Mouse (Mus musculus): ENCODE results near the gene Prkci. TPM values are rescaled to one million over a fixed set of nuclear protein-coding genes. Genes with fewer than 3 reads are reported as not detected.
A peak's percentile ranks its signal among the peaks of the same experiment; 100 is the strongest.

Gene Prkci
- total RNA-seq, 2 experiments from 2014 or later, result 43.2 to 56.1 TPM

DNA sequence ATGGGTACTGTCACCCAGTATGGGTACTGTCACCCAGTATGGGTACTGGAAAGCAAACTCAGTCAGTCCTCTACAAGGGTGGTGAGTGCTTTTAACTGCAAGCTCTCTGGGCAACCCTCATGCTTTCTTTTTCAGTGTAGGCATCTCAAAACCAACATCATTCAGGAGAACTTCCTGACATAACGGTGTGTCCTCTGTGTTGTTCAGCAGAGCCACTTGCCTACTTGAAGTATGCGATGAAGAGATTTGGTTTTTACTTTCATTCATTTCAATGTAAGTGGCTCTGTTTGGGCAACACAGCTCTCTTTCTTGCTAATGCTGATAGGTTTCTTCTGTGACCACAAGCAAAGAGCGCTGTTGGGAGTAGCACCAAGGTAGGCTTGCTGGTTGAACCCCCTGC lies 89.5 kb downstream of the Prkci start:
- DNase-seq, result no peak

DNA sequence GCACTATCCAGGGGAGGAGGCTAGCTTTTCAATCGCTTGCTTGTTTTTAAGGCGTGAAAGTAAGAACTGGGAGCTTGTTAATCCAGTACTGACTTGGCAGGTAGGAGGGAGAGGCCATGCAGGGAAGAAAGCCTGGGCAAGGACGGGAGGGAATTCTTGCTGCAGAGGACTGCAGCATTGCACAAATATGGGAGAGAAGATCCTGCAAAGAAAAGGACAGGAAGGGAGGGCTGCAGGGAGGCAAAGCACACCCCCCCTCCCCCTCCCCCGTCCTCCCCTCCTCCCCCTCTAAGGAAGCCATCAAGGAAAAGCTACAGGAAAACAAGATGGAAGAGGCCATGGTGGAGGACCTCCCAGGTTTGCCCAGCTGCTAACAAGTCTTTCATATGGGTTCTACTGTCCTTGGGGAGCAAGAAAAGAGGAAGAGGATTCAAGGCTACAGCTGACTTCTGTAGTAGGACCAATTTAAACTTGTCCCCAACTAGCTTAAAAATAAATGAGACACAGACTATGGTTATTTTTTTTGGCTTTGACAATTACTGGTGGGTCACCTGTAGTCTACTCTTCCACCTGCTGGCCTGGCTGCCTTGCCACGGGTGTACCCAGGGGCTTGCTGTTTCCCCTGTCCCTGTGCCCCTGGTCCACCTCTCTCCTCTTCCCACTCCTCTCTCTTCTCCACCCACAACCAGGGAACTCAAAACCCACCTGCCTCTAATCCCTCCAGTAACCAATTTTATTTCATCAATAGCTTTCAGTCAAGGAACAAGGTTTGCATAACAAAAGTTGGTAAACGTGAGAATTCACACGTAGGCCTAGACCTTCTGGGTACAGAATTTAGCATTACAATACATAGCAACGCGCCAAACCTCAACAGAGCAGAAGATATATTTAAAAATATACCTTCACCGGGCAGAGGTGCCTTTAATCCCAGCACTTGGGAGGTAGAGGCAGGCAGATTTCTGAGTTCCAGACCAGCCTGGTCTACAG lies 93.5 kb downstream of the Prkci start:
- DNase-seq, result no peak

DNA sequence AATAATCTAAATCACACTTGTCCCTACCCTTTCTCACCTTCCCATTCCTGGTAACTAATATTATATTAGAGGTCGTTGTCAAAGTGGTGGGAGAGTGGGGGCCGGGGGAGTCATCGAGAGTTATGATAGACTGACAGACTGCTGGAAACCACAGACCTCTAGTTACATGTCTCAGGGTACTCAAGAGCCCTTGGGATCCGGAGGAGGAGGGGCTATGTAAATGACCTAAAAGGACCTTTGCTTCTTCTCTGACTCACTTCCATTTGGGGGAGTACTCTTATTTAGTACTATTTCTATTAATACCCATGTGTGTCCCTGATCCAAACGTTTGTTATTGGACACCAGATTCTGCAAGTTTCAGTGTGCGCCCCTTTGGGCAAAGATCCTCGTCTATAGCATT lies 94.4 kb downstream of the Prkci start:
- DNase-seq, result no peak

DNA sequence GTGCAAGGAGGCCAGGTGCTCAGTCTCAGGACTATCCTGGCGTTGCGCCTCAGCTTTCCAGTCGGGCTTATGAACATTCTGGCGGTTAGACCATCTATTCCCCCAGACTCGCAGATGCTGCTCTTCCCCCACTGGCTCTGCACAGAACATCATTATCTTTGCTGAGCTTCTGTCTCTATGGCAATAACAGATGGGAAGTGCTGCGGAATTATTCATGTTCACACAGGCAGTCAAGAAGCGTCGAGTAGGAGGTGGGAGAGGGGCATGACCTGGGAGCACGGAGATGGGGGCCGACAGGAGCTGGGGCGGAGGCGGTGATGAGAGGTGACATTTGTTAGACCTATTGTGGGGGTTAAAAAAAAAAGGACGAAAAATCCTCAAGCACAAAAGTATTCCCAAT lies 97.6 kb downstream of the Prkci start:
- DNase-seq, result no peak

DNA sequence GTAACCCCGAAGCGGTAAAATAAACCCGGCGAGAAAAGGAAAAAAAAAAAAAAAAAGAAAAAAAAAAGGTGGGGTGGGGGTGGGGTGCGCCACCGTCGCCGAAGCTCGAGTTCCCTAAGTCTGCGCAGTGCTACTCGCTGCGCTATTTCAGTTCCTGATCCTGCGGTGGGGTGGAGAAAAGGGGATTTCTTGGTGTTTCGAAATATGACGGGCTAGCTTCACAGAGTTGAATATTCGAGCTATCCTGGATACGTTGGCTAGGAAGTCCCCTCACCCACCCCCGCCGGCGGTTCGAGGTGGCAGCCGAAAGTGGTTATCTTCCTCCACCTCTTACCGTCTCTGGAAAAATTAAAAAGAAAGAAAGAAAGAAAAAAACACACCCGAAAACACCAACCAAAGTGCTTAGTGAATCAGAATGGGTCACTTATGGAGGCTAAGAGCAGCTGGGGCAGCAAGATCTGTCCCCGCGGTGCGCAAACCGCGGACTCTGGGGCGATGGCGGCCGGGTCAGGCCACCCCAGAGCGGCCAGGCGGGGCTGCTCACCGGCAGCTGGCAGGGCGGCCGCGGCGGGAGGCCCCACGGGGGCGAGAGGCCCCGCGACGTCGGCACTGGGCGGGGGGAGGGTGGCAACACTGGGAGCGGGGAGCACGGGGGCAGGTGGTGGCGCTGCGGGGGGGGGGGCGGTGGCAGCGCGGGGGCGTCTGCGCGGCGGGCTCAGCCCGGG lies 98.2 kb downstream of the Prkci start:
- peak; percentile 77 to 87 for DNase-seq

DNA sequence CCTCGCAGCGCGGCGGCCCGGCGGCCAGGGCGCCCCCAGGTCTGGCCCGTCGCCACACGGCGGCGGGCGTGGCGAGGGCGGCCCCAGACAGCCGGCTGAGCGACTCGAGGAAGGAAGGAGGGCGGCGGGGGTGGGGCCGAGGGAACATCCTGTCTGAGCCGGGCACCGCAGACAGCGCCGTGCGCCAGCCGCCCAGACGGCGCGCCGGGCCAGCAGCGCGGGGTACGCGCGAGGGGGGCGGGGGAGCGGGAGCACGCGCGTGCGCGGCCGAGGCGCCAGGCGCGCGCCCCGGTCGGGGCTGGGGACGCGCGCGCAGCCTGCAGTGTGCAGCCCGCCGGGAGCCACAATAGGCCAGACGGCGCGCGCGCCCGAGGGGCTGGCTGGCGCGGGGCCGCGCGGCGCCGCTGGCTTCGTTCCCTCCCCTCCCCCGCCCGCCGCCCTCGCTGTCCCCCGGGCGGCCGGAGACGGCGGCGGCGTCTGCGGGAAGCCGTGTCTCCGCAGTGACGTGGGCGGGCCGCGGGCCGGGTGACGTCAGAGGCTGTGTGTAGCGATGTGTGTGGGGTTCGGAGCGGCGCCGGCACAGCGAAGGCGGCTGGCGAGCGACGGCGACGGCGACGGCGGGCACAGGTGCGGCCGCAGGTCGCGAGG lies 99.1 kb downstream of the Prkci start, which contains the start of gene Skil:
Gene Skil (plus strand): TSS at position 528 of the 648 bp plus-strand sequence.
- peak; percentile 97 to 98 for DNase-seq

DNA sequence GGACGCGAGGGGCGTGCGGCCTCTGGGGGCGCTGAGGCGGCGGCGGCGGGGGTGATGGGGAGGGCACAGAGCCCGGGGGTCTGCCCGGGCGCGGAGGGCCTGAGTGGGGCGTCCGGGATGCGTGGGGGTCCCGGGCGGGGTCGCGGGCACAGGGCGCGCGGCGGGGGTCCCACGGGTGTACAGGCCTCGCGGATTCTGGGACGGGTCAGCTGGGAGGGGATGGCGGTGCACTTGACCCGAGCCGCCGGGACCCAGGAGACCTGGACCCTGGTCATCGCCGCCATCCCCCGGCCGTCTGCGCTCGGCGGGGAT lies 99.6 kb downstream of the Prkci start:
- no peak for DNase-seq

DNA sequence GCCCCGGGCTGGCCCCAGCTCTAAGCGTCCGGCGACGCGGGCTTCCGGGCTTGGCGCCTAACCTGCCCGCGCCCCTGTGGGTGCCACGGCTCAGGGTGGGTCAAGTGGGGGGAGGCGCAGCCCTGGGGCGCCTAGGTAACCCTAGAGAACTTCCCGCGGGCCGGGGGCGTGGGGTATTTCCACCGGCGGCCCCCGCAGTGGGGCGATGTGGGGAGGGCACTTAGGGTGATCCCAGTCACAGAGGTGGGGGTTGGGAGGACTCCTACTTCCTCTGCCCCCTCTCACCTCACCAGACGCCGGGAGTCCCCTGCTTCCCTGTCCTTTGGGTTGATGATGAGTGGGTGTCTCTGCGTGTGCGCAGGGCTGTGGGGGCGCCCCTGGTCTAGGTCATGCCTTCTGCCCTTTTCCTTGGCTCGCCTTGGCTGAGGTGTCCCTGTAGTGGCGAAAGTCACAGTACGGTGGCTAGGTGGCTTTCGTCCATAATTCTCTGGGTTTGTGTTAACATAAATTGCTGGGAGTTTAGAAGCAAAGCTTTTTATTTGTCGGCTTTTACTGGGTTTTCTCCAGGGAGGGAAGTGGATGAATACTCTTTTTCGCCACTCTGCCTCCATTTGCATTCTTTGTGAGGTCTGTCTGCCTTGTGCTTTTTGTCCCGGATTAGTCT lies 100.1 kb downstream of the Prkci start:
- DNase-seq, result peak; percentile 66 to 70

DNA sequence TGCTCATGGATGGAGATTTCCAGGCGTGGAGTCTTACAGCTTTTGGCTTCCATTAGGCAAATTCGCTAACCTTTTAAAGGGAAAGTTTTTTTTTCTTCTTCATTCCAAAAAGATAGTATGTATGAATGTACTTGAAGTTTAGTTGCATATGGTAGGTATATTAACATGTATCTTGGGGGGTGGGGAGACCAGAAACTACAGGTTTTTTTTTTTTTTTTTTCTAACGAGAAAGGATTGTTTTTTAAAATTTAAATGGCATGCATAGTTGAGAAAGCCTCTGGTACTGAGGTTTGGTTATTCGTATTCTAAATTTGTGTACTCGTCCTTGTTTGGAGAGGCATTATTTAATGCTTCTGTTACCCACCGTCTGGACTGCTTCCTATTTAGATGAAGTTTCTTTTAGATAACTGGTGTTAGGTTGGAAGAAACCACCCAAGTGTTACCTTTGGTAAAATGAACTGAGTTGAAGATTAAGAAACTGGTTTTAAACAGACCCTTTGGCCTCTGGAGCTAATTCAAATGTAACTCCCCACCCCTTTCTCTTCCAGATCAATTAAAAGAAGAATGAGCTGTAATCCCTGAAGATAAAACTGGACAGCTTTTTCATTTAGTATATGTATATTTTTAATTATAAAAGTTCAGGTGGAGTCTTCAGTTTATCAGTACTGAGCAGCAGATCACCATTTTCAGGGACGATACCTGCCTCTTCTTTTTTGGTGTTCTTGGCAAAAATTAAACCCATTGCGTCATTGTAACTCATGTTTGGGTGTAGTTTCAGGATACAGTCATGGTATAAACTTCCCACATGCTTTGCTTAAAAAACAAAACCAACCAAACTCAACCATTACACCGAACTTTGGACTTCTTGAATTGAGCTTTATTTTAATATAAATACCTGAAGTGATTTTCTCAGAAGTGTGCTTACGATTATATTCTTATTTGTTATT lies 100.9 kb downstream of the Prkci start:
- no peak for DNase-seq

DNA sequence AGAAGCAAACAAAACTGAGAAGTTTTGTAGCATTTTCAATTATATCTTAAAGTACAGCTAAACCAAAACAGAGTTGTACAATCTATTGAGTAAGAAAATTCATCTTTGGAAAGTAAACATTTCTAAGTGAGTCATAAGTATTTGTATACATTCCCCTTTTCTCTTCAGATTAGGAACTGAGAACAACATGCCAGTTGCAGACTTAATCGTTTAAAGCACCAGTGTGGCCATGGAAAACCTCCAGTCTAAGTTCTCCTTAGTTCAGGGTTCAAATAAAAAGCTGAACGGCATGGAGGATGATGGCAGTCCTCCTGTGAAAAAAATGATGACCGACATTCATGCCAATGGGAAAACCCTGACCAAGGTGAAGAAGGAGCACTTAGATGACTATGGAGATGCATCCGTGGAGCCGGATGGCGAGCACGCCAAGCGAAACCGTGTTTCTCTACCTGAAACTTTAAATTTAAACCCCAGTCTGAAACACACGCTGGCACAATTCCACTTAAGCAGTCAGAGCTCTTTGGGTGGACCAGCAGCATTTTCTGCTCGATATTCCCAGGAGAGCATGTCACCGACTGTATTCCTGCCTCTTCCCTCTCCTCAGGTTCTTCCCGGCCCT lies 101.7 kb downstream of the Prkci start:
- no peak for DNase-seq

DNA sequence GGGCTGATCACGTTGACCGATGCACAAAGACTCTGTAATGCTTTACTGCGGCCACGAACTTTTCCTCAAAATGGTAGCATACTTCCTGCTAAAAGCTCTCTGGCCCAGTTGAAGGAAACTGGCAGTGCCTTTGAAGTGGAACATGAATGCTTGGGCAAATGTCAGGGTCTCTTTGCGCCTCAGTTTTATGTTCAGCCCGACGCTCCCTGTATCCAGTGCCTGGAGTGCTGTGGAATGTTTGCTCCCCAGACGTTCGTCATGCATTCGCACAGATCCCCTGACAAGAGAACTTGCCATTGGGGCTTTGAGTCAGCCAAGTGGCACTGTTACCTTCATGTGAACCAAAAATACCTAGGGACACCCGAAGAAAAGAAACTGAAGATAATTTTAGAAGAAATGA lies 102.4 kb downstream of the Prkci start:
- DNase-seq, result peak; percentile 39 to 48

DNA sequence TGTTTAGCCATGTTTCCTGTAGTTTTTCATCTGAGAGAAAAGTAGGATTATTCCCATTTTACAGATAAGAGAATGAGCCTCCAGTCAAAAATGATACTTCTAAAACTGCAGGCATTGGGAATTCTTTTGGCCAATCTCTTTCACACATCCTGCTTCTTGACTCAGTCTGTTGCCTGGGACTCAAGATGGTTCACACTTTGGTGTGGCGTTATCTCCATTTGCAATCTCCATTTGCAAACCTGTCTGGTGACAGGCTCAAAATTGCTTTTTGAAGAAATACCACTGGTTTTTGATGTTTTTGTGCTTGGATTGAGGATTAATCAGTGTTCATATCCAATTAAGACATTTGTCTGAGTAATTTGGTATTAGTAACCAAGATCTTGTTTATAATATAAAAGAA lies 103.0 kb downstream of the Prkci start:
- DNase-seq, result no peak

DNA sequence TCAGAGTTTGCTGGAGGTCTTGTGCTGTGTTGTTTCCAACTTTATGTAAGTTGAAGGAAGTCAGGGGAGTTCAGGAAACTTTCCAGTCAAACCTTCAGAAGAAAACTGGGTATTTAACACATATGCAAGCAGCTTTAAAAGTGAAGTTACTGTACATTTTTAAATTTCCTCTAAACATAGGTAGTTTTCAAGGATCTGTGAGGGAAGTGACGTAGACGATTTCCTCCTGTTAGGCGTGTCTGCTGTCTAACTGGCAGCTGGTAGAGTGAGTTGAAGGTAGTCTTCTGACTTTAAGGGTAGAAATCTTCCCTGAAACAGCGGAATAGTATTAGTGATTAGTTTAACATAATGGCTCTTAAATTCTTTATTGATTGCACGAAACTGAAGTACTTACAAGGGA lies 104.5 kb downstream of the Prkci start:
- no peak for DNase-seq

DNA sequence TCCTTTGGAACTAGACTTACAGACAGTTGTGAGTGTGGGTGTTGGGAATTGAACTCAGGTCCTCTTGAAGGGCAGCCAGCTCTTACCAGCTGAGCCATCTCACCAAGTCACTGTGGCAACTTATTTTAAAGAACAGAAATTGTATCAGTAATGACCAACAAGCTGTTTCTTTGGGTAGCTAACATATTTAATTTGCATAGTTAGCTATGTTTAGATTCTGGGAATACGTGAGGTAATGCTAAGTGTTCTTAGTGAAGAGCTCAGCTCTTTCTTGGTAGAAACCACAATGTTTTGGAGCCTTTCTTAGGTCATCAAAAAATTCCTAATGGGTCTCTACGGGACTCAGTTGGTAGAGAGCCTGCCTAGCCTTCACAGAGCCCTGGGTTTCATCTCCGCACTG lies 105.3 kb downstream of the Prkci start:
- no peak for DNase-seq

Small RNA genes lying within 50 kb of the gene (microRNA-seq; reads per million reads assigned to microRNA genes)
- 0.75 reads per million for gene Mir7008

Other genes starting within 250 kb of the Prkci start
- gene Samd7, start 249.5 kb upstream of the Prkci start, total RNA-seq (2021), result not detected
- 100 to 1,000 TPM in 1 of 2 experiments, 10 to 100 TPM in 1; 97.2 to 105 TPM for gene Sec62, start 202.9 kb upstream of the Prkci start, total RNA-seq (2021)
- gene Gpr160, start 139.8 kb upstream of the Prkci start, total RNA-seq (2021), result 1 to 10 TPM; 1.2 to 2.4 TPM
- 10 to 100 TPM; 31.3 to 35.2 TPM for gene Phc3, start 26.3 kb upstream of the Prkci start, total RNA-seq (2021)
- 10 to 100 TPM; 36.1 to 38.7 TPM for gene Skil, start 99.3 kb downstream of the Prkci start, total RNA-seq (2021)
- gene Cldn11, start 154.2 kb downstream of the Prkci start, total RNA-seq (2021), result 10 to 100 TPM; 10.7 to 15.3 TPM

Data from adrenal gland, postnatal 36 days (tissue).